Mouse (Mus musculus) hindbrain, embryonic 10.5 days (tissue): ENCODE results near the gene Repin1. TPM values are rescaled to one million over a fixed set of nuclear protein-coding genes. Genes with fewer than 3 reads are reported as not detected.

Source experiments
- DNase-seq: peaks from one replicate; pipeline ENCODE4 v3.0.0-alpha.2; 2017; ENCODE audit warnings: low spot score
- H3K27ac ChIP-seq: fragments of 300-500 bp; sonication (generic); 2 replicates; pipeline ENCODE4 v1.5.1; 2016; ENCODE audit warnings: mild to moderate bottlenecking, moderate library complexity
- H3K27me3 ChIP-seq: fragments of 300-500 bp; sonication (generic); 2 replicates; pipeline ENCODE4 v1.6.1; 2016; ENCODE audit warnings: mild to moderate bottlenecking; ENCODE audit not compliant: poor library complexity, insufficient read depth, severe bottlenecking
- H3K36me3 ChIP-seq: fragments of 300-500 bp; sonication (generic); 2 replicates; pipeline ENCODE4 v1.6.1; 2016; ENCODE audit warnings: mild to moderate bottlenecking, moderate library complexity
- H3K4me1 ChIP-seq: fragments of 300-500 bp; sonication (generic); replicated peaks from 2 replicates; pipeline ENCODE4 v1.6.1; 2016; ENCODE audit warnings: mild to moderate bottlenecking
- H3K4me3 ChIP-seq: fragments of 300-500 bp; sonication (generic); 2 replicates; pipeline ENCODE4 v1.5.1; 2016; ENCODE audit warnings: mild to moderate bottlenecking, moderate library complexity
- H3K9me3 ChIP-seq: fragments of 300-500 bp; sonication (generic); 2 replicates; pipeline ENCODE4 v1.6.1; 2016; ENCODE audit warnings: mild to moderate bottlenecking, moderate library complexity
- WGBS: fragments of 180-500 bp; shearing (Covaris S2); methylation state at CpG from one replicate; pipeline ENCODE4 v1.1.7; 2016; 5-methylcytosine and 5-hydroxymethylcytosine counted together
- polyA plus RNA-seq: library from polyadenylated mRNA; unstranded; fragments of >200 nt; fragmentation: Nextera tagmentation; extraction: Ambion mirVana; gene quantifications from 2 replicates; pipeline ENCODE4 v1.2.1, GENCODE M21; 2016

Gene Repin1
- polyA plus RNA-seq, 1 experiment from 2014 or later, result 55.9 TPM

DNA sequence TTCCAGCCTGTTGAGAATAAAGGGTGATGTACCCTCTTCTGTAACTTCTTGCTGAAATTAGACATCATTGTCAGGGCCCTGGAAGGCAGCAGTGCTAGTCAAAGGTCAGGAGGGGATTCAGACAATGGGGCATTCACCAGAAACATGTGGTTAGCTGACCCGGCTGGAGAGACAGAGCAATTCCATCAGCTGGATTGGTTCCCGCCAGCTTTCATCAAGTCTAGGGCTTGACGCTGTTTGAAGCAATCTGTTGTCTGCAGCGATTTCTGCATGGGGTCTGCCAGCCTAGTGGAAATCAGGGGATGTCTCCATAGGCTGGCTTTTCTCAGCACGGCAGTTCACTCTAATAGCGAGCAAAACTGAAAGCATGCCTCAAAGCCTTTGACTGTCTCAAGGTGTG is 42.8 kb downstream of the Repin1 start:
- WGBS, result 36% methylated on average over 6 of the region's 6 CpGs
- Histone ChIP-seq H3K27me3 (peaks cover 6% of the 10 kb centered on the region), H3K4me1 (peaks cover 22% of the 10 kb centered on the region), H3K9me3 (no peaks in the 10 kb centered on the region), H3K27ac (no peak overlapping the region), H3K4me3 (no peak overlapping the region), H3K36me3 (no peaks in the 10 kb centered on the region)
- peak; percentile 26 for DNase-seq

DNA sequence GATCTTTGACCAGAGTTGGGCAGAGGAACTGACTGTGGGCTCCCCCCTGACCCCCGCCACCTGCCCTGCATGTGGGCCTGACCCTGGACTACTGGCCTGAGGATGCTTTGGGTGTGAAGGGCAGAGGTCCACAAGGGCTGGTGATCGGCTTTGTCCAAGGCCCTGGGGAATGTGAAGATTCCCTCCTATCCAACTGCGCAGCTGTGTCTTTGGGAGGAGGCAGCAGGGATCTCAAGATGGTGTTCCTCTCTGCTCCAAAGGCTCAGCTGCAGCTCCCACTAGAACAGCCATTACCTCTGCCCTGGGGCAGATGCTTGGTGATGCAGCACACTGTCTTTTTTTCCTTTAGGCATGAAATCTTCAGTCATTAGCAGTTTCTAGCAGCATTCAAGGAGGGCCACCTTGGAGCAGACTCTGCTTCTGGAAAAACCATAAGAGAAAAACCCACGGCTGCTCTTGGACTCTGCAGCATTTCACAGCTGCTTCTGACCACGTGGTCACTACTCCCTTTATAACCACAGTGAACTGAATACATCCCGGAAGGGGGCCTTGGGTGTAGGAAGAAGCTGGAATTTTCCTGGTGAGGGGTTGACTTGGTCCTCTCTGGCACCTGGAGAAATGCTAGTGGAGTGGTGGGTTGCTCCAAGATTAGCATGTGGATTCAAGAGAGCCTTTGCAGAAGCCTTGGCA is 44.3 kb downstream of the Repin1 start:
- H3K36me3 ChIP-seq, result no peaks in the 10 kb centered on the region
- no peak overlapping the region for H3K4me3 ChIP-seq
- DNase-seq, result no peak
- no peaks in the 10 kb centered on the region for H3K9me3 ChIP-seq
- 59% methylated on average over 6 of the region's 6 CpGs for WGBS
- no peaks in the 10 kb centered on the region for H3K27me3 ChIP-seq
- peaks cover 22% of the 10 kb centered on the region for H3K4me1 ChIP-seq
- H3K27ac ChIP-seq, result no peak overlapping the region

DNA sequence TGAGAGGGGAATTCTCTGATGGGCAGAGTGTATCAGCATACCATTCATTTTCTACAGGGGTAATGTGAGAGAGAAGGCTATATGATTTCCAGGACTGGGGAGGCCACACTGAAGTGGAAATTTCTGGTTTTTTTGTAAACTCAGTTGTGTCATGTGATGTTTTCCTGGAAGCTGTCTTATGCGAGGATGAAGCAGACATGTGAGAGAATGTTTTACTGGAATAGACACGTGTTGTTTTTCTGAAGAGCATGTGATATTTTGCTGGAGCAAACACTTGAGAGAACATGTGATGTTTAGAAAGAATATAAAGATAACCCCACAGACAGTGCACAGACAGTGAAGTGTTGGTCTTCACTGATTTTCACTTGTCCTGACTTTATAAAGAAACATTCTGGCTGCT is 44.9 kb downstream of the Repin1 start:
- Histone ChIP-seq H3K27me3 (no peaks in the 10 kb centered on the region), H3K4me1 (peaks cover 22% of the 10 kb centered on the region), H3K27ac (no peak overlapping the region), H3K9me3 (no peaks in the 10 kb centered on the region), H3K36me3 (no peaks in the 10 kb centered on the region), H3K4me3 (no peak overlapping the region)
- DNase-seq, result no peak
- 75% methylated on average over 2 of the region's 2 CpGs for WGBS

GRCm38 (mm10) chr6:48641391-48641790 is 47.7 kb downstream of the Repin1 start:
- Histone ChIP-seq H3K4me1 (peaks cover 19% of the 10 kb centered on the region), H3K4me3 (no peak overlapping the region), H3K27me3 (peaks cover 6% of the 10 kb centered on the region; the same call in 1 of the 2 replicates), H3K9me3 (no peaks in the 10 kb centered on the region), H3K36me3 (no peaks in the 10 kb centered on the region), H3K27ac (no peak overlapping the region)
- 80% methylated on average over 6 of the region's 6 CpGs for WGBS
- no peak for DNase-seq

DNA sequence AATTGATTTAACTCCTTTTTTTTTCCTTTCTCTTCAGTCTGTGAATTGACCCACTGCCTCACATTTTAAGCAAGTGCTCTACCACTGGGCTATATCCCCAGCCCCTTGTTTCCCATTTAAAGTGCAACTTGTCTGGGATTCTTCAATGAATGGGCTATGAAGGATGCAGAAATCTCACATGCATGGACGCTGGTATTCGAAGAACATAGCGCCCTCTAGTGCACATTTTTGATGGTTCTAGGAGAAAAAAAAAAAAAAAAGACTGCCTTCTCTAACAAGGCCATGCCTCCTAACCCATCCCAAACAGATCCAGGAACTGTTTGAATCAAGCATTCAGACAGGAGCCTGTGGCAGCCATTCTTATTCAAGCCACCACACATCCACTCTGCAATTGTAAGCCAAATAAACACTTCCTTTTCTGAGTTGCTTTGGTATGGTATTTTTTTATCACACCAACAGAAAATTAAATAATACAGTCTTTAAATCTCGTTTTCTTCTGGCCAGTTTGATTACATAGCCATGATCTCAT is 49.1 kb downstream of the Repin1 start:
- H3K36me3 ChIP-seq, result no peaks in the 10 kb centered on the region
- H3K27ac ChIP-seq, result no peak overlapping the region
- H3K4me3 ChIP-seq, result no peak overlapping the region
- WGBS, result 27% methylated on average over 4 of the region's 4 CpGs
- H3K9me3 ChIP-seq, result no peaks in the 10 kb centered on the region
- no peak for DNase-seq
- peaks cover 6% of the 10 kb centered on the region; the same call in 1 of the 2 replicates for H3K27me3 ChIP-seq
- H3K4me1 ChIP-seq, result peaks cover 5% of the 10 kb centered on the region; the same call in 1 of the 2 replicates

DNA sequence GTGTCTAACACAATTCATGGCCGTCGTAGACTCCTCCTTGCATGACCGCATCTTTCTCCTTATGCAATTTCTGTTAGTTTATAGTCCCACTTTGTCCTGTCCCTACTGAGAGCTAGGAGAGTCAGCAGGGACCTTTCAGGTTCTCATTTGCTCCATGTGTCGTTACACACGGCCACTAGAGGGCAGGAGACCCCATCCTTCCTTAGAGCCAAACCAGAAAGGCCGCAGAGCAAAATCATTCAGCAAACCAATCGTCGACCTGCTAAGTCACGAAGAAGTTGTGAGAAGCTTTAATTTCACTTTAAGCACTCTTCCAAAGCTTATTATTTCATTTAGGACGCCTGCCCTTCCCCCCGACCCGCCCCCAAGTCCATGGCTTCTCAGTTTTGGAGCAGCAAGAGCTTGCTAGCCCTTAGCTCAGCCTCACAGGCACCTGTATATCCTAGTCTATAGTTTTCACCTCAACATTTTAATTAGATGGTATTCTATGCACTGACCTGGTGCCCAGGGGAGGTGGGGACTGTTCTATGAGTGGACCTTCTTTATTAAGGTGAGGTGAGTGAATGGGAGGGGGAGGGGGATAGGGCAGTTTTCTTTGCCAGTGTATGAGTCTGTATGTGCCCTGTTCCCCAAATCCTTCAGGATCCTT is 52.1 kb downstream of the Repin1 start:
- peak; percentile 70 for DNase-seq
- Histone ChIP-seq H3K27ac (no peak overlapping the region), H3K36me3 (no peaks in the 10 kb centered on the region), H3K4me1 (no peaks in the 10 kb centered on the region), H3K27me3 (peaks cover 6% of the 10 kb centered on the region; the same call in 1 of the 2 replicates), H3K4me3 (no peak overlapping the region), H3K9me3 (no peaks in the 10 kb centered on the region)
- WGBS, result 17% methylated on average over 12 of the region's 12 CpGs

DNA sequence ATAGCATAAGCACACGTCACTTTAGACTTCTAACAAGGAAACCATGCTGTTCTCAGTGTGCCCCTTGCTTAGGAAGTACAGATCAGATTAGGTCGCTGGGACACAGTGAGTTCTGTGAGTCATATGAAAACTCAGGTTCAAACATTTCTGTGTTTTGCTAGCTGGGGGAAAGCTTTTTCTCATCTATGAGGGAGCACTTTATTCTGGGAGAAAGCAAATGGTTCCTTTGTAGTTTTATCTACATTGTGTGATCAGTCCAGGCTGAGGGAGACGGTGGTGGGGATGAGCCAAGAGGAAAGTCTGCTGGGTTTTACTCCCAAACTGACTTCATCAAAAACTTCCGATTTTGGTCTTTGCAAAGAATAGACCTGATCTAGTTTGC is 52.6 kb downstream of the Repin1 start:
- no peak overlapping the region for H3K4me3 ChIP-seq
- DNase-seq, result no peak
- 88% methylated on average over 4 of the region's 4 CpGs for WGBS
- H3K4me1 ChIP-seq, result no peaks in the 10 kb centered on the region
- H3K27me3 ChIP-seq, result peaks cover 6% of the 10 kb centered on the region; the same call in 1 of the 2 replicates
- H3K27ac ChIP-seq, result no peak overlapping the region
- H3K36me3 ChIP-seq, result no peaks in the 10 kb centered on the region
- H3K9me3 ChIP-seq, result no peaks in the 10 kb centered on the region

DNA sequence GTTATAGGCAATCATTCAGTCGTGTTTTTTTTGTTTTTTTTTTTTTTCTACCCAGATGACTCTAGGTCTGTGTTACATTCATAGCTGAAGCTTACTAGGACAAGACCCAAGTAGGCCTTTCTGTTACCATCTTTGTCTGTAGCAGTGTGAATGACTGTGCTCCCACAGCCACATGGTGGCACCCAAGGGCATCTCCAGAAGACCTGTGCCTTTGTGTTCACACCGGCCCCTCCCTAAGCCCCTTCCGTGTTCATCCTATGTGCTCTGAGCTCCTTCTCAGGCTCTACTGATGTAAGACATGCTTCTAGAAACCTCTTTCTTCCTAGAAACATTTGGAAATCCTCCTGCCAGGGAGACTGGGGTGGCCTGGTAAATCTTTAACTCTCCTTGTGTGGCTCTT is 53.3 kb downstream of the Repin1 start, which contains the start of gene Gimap8:
Gimap8 (plus strand) TSS at position 240 of the 400 bp plus-strand sequence.
- H3K4me3 ChIP-seq, result no peak within 1 kb of the TSS
- H3K27ac ChIP-seq, result 0 out of 2 replicates have a peak within 1 kb of the TSS, but pooled peaks have one; percentile 29
- DNase-seq, result no peak
- H3K4me1 ChIP-seq, result no peaks in the 10 kb centered on the region
- H3K36me3 ChIP-seq, result no peaks in the 10 kb centered on the region
- no peaks in the 10 kb centered on the region for H3K9me3 ChIP-seq
- WGBS, result 56% methylated on average over 3 of the region's 3 CpGs
- peaks cover 6% of the 10 kb centered on the region; the same call in 1 of the 2 replicates for H3K27me3 ChIP-seq

DNA sequence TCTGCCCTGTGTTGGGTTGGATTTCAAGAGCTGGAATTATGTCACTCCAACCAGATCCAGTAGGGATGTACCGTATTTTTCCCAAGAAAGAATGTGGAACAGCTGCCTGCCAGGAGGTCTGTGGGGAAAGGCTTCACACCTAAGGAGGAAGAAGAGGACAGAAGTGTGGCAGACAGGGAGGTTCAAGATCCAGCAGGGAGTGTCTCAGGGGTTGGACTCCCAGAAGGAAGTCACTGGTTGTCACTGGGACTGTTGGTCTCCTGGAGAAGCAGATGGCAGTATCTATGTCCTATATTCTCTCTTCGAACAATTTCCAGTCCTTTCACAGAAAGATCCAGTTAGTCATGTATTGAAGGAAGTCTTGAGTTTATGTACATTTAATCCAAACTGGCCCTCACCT is 53.9 kb downstream of the Repin1 start:
- WGBS, result 93% methylated on average over 2 of the region's 2 CpGs
- Histone ChIP-seq H3K4me1 (no peaks in the 10 kb centered on the region), H3K36me3 (no peaks in the 10 kb centered on the region), H3K9me3 (no peaks in the 10 kb centered on the region), H3K4me3 (no peak overlapping the region), H3K27ac (0 out of 2 replicates have a peak overlapping the region, but pooled peaks have one; percentile 29), H3K27me3 (peaks cover 6% of the 10 kb centered on the region; the same call in 1 of the 2 replicates)
- no peak for DNase-seq

Other genes with a start within 250 kb of the Repin1 start
- gene Krba1, start 198.3 kb upstream of the Repin1 start, polyA plus RNA-seq, result 27.7 and 28.1 TPM in 2 replicates
- 12.4 and 16.2 TPM in 2 replicates for gene Zfp467, start 148.1 kb upstream of the Repin1 start, polyA plus RNA-seq
- 0.50 and 0.64 TPM in 2 replicates for gene Sspo, start 145.7 kb upstream of the Repin1 start, polyA plus RNA-seq
- 45.7 and 62.2 TPM in 2 replicates for gene Atp6v0e2, start 56.3 kb upstream of the Repin1 start, polyA plus RNA-seq
- 16.9 and 25.2 TPM in 2 replicates for gene Lrrc61, start 39.1 kb upstream of the Repin1 start, polyA plus RNA-seq
- 0.42 and 1.9 TPM in 2 replicates for gene Rarres2, start 21.1 kb upstream of the Repin1 start, polyA plus RNA-seq
- not detected in 2 replicates for gene Gm45021, start 4.3 kb upstream of the Repin1 start, polyA plus RNA-seq
- gene Gm44965, start 58 bp downstream of the Repin1 start, polyA plus RNA-seq, result 1.2 TPM in 1 of 2 replicates, not detected in the other
- gene Zfp775, start 8.2 kb downstream of the Repin1 start, polyA plus RNA-seq, result 10.5 and 12.5 TPM in 2 replicates
- 0.96 and 1.3 TPM in 2 replicates for gene AI854703, start 32.9 kb downstream of the Repin1 start, polyA plus RNA-seq
- gene Gimap8, start 53.4 kb downstream of the Repin1 start, polyA plus RNA-seq, result 0.37 and 0.75 TPM in 2 replicates
- 3.4 and 4.4 TPM in 2 replicates for gene Gimap9, start 82.2 kb downstream of the Repin1 start, polyA plus RNA-seq
- gene Gimap4, start 90.7 kb downstream of the Repin1 start, polyA plus RNA-seq, result 5.3 and 5.8 TPM in 2 replicates
- gene Gimap6, start 114.3 kb downstream of the Repin1 start, polyA plus RNA-seq, result 10.0 and 10.4 TPM in 2 replicates
- gene Gm28053, start 124.7 kb downstream of the Repin1 start, polyA plus RNA-seq, result not detected in 2 replicates
- not detected in 2 replicates for gene Gimap7, start 124.7 kb downstream of the Repin1 start, polyA plus RNA-seq
- gene Gimap1, start 145.2 kb downstream of the Repin1 start, polyA plus RNA-seq, result 5.0 and 5.9 TPM in 2 replicates
- gene Gimap5, start 152.3 kb downstream of the Repin1 start, polyA plus RNA-seq, result 0.47 and 0.71 TPM in 2 replicates
- 0.09 TPM in 1 of 2 replicates, not detected in the other for gene Gimap3, start 177.0 kb downstream of the Repin1 start, polyA plus RNA-seq
- 16.9 and 21.5 TPM in 2 replicates for gene Tmem176a, start 247.0 kb downstream of the Repin1 start, polyA plus RNA-seq
- 34.0 and 52.9 TPM in 2 replicates for gene Tmem176b, start 247.6 kb downstream of the Repin1 start, polyA plus RNA-seq